Mouse (Mus musculus) hindbrain, embryonic 13.5 days (tissue): ENCODE results near the gene Gm21663. TPM values are rescaled to one million over a fixed set of nuclear protein-coding genes. Genes with fewer than 3 reads are reported as not detected.
"Not testable (repeated sequence)": the region's sequence is repeated elsewhere in the genome, so short reads cannot be mapped to it uniquely, and the experiment has no call there.

ENCODE experiments used
- ATAC-seq: fragments of 200-750 bp; cut with Nextera tagmentation; 2 replicates; pipeline ENCODE4 v1.8.0; 2017; ENCODE audit warnings: moderate TSS enrichment; ENCODE audit not compliant: low FRiP score
- H3K27ac ChIP-seq: fragments of 300-500 bp; sonication (generic); 2 replicates; pipeline ENCODE4 v1.5.1; 2015; ENCODE audit warnings: inconsistent platforms, mild to moderate bottlenecking, moderate library complexity
- H3K27me3 ChIP-seq: fragments of 300-500 bp; sonication (generic); 2 replicates; pipeline ENCODE4 v1.6.1; 2015; ENCODE audit warnings: mild to moderate bottlenecking, inconsistent platforms
- H3K36me3 ChIP-seq: fragments of 300-500 bp; sonication (generic); 2 replicates; pipeline ENCODE4 v1.6.1; 2015; ENCODE audit warnings: mild to moderate bottlenecking, inconsistent platforms
- H3K4me1 ChIP-seq: fragments of 300-500 bp; sonication (generic); replicated peaks from 2 replicates; pipeline ENCODE4 v1.6.1; 2015; ENCODE audit warnings: inconsistent platforms
- H3K4me2 ChIP-seq: fragments of 300-500 bp; sonication (generic); 2 replicates; pipeline ENCODE4 v1.6.1; 2015; ENCODE audit warnings: inconsistent platforms, mild to moderate bottlenecking, moderate library complexity
- H3K4me3 ChIP-seq: fragments of 300-500 bp; sonication (generic); 2 replicates; pipeline ENCODE4 v1.5.1; 2015; ENCODE audit warnings: mild to moderate bottlenecking, inconsistent platforms
- H3K9ac ChIP-seq: fragments of 300-500 bp; sonication (generic); 2 replicates; pipeline ENCODE4 v1.6.1; 2015; ENCODE audit warnings: mild to moderate bottlenecking, inconsistent platforms
- H3K9me3 ChIP-seq: fragments of 300-500 bp; sonication (generic); 2 replicates; pipeline ENCODE4 v1.6.1; 2016; ENCODE audit warnings: inconsistent platforms
- WGBS: fragments of 180-500 bp; shearing (Covaris S2); methylation state at CpG from one replicate; pipeline ENCODE4 v1.1.7; 2015; 5-methylcytosine and 5-hydroxymethylcytosine counted together
- polyA plus RNA-seq: library from polyadenylated mRNA; unstranded; fragments of >200 nt; fragmentation: Nextera tagmentation; extraction: Ambion mirVana; gene quantifications from 2 replicates; pipeline ENCODE4 v1.2.1, GENCODE M21; 2015

Gene Gm21663
- 0.17 TPM in 1 of 2 replicates, not detected in the other for polyA plus RNA-seq

DNA sequence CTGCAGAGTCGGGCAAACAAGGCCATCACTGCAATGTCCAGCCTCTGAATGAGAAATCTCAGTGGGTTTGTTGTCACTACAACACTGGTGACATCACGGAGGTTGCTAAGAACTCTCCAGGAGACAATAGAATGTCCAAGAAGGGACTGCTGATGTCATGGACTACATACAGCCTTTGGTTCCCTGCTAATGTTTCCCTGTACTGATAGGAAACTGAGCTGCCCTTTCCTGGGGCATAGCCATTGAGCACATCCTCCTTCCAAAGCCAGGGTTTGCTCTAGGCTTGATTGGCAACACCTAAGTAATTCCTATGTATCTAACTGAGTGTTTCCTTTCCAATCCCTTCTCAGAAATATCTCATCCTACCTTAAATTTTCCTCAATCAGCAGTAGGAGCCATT lies at the start of gene Gm21663:
TSS of gene Gm21663 (minus strand) at position 101 of the 400 bp plus-strand sequence.
- not testable (repeated sequence) for H3K36me3 ChIP-seq, H3K9ac ChIP-seq, H3K9me3 ChIP-seq, H3K27me3 ChIP-seq, H3K27ac ChIP-seq, ATAC-seq, H3K4me2 ChIP-seq, H3K4me3 ChIP-seq, H3K4me1 ChIP-seq
- WGBS: 70% methylated on average over 2 of the region's 2 CpGs

DNA sequence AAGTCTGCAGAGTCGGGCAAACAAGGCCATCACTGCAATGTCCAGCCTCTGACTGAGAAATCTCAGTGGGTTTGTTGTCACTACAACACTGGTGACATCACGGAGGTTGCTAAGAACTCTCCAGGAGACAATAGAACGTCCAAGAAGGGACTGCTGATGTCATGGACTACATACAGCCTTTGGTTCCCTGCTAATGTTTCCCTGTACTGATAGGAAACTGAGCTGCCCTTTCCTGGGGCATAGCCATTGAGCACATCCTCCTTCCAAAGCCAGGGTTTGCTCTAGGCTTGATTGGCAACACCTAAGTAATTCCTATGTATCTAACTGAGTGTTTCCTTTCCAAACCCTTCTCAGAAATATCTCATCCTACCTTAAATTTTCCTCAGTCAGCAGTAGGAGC lies 46.4 kb upstream of the Gm21663 start, which contains the start of gene Gm21698:
TSS of gene Gm21698 (minus strand) at position 101 of the 400 bp plus-strand sequence.
- no CpG with 5 or more reads among the region's 3 CpGs for WGBS

DNA sequence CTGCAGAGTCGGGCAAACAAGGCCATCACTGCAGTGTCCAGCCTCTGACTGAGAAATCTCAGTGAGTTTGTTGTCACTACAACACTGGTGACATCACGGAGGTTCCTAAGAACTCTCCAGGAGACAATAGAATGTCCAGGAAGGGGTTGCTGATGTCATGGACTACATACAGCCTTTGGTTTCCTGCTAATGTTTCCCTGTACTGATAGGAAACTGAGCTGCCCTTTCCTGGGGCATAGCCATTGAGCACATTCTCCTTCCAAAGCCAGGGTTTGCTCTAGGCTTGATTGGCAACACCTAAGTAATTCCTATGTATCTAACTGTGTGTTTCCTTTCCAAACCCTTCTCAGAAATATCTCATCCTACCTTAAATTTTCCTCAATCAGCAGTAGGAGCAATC lies 30.4 kb upstream of the Gm21663 start, which contains the start of gene Gm21680:
TSS of gene Gm21680 (minus strand) at position 101 of the 400 bp plus-strand sequence.
- H3K27ac ChIP-seq, ATAC-seq: not testable (repeated sequence)
- WGBS: no CpG with 5 or more reads among the region's 2 CpGs

More for the DNA sequence above, 46.4 kb upstream of the Gm21663 start, which contains the start of gene Gm21698:
- H3K4me2 ChIP-seq, H3K9me3 ChIP-seq, ATAC-seq, H3K4me3 ChIP-seq, H3K27ac ChIP-seq, H3K36me3 ChIP-seq, H3K27me3 ChIP-seq, H3K9ac ChIP-seq, H3K4me1 ChIP-seq: not testable (repeated sequence)

DNA sequence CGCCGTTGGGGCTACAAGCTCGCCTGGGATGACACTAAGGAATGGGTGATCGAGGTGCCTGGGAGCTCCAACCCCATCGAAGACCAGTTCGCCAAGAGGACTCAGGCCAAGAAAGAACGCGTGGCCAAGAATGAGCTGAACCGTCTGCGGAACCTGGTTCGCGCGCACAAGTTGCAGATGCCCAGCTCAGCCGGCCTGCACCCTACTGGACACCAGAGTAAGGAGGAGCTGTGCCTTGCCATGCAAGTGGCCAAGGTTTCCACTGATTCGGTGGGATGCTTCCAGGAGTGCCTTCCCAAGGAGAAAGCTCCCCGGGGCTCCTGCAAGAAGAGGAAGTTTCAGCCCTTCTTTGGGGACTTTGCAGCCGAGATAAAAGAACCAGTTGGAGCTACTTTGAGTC lies 14.9 kb upstream of the Gm21663 start:
- not testable (repeated sequence) for H3K27ac ChIP-seq, H3K36me3 ChIP-seq, H3K9ac ChIP-seq, ATAC-seq, H3K27me3 ChIP-seq, H3K9me3 ChIP-seq, H3K4me1 ChIP-seq
- Histone ChIP-seq H3K4me2 (peak overlapping the region; percentile 45), H3K4me3 (peak overlapping the region; percentile 22; the same call in 1 of the 2 replicates)
- WGBS: 67% methylated on average over 17 of the region's 17 CpGs

More for the DNA sequence above, 30.4 kb upstream of the Gm21663 start, which contains the start of gene Gm21680:
- H3K4me2 ChIP-seq, H3K9ac ChIP-seq, H3K9me3 ChIP-seq, H3K4me1 ChIP-seq, H3K36me3 ChIP-seq, H3K4me3 ChIP-seq, H3K27me3 ChIP-seq: not testable (repeated sequence)

DNA sequence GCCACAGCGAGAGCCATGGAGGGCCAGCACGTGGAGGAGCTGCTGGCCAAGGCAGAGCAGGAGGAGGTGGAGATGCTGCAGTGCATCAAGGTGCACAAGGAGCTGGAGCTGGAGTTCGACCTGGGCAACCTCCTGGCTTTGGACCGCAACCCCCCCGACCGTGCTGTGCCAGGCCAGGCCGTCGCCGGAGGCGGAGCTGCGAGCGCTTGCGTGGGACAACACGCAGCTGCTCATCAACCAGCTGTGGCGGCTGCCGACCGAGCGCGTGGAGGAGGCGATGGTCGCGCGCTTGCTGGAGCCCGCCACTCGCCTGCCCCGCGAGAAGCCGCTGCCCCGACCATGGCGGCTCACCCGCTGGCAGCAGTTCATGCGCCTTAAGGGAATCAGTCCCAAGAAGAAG lies 14.4 kb upstream of the Gm21663 start:
- 34% methylated on average over 32 of the region's 32 CpGs for WGBS
- Histone ChIP-seq H3K4me2 (peak overlapping the region; percentile 45), H3K4me3 (peak overlapping the region; percentile 22)
- not testable (repeated sequence) for H3K36me3 ChIP-seq, H3K9me3 ChIP-seq, H3K27ac ChIP-seq, H3K27me3 ChIP-seq, H3K4me1 ChIP-seq, H3K9ac ChIP-seq
- ATAC-seq: peak; percentile 76

DNA sequence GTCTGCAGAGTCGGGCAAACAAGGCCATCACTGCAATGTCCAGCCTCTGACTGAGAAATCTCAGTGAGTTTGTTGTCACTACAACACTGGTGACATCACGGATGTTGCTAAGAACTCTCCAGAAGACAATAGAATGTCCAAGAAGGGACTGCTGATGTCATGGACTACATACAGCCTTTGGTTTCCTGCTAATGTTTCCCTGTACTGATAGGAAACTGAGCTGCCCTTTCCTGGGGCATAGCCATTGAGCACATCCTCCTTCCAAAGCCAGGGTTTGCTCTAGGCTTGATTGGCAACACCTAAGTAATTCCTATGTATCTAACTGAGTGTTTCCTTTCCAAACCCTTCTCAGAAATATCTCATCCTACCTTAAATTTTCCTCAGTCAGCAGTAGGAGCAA lies 12.1 kb upstream of the Gm21663 start, which contains the start of gene Gm21671:
TSS of gene Gm21671 (minus strand) at position 101 of the 400 bp plus-strand sequence.
- H3K4me3 ChIP-seq, H3K27me3 ChIP-seq, H3K27ac ChIP-seq, H3K4me1 ChIP-seq, H3K9me3 ChIP-seq, H3K4me2 ChIP-seq, ATAC-seq, H3K36me3 ChIP-seq, H3K9ac ChIP-seq: not testable (repeated sequence)
- 75% methylated on average over 2 of the region's 2 CpGs for WGBS

DNA sequence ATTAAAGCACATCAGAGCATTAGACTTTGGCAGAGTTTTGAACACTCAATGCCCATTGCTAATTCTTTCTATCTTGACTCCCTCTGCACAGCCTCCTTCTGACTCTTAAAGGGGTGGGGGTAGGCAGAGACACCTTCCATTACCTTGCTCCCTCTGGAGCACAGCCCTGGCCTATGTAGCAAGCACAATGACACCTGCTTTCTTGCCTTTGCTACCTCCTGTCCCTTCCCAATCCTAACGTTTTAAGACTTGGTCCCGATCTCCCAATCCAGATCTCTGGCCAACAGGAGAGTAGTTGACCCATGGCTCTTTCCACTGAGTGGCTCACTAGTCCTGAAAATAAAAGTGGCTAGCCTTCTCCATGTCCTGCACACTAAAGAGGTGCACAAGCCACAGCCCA lies 3.2 kb upstream of the Gm21663 start:
- not testable (repeated sequence) for H3K36me3 ChIP-seq, H3K9me3 ChIP-seq, H3K4me2 ChIP-seq, ATAC-seq, H3K27ac ChIP-seq, H3K9ac ChIP-seq, H3K4me1 ChIP-seq, H3K4me3 ChIP-seq, H3K27me3 ChIP-seq
- WGBS: 83% methylated on average over 2 of the region's 2 CpGs

DNA sequence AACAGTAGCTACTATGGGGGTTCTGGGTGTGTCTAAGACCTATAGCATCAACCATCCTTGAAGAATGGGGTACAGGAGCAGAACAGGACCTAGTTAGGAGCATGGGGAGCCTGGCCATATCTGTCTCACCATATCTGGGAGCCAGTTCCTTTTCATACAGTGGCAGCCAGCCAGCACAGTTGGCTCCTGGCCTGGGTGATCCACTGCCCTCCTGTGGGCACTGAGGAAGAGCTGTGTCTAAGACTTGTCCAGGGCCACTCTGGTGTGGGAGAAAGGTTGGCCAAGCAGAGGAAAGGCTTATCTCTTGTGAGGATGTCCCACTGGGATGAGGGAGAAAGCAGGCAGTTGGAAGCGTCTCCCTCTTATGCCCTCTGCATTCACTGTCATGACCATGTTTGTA lies 50.9 kb downstream of the Gm21663 start:
- H3K9me3 ChIP-seq: no peaks in the 10 kb centered on the region
- H3K27ac ChIP-seq: no peak overlapping the region
- no peak overlapping the region for H3K9ac ChIP-seq
- no peak overlapping the region for H3K4me3 ChIP-seq
- no peaks in the 10 kb centered on the region for H3K36me3 ChIP-seq
- H3K4me1 ChIP-seq: peaks cover 10% of the 10 kb centered on the region
- 90% methylated on average over 1 of the region's 1 CpGs for WGBS
- H3K4me2 ChIP-seq: no peak overlapping the region
- ATAC-seq: no peak
- no peaks in the 10 kb centered on the region for H3K27me3 ChIP-seq

DNA sequence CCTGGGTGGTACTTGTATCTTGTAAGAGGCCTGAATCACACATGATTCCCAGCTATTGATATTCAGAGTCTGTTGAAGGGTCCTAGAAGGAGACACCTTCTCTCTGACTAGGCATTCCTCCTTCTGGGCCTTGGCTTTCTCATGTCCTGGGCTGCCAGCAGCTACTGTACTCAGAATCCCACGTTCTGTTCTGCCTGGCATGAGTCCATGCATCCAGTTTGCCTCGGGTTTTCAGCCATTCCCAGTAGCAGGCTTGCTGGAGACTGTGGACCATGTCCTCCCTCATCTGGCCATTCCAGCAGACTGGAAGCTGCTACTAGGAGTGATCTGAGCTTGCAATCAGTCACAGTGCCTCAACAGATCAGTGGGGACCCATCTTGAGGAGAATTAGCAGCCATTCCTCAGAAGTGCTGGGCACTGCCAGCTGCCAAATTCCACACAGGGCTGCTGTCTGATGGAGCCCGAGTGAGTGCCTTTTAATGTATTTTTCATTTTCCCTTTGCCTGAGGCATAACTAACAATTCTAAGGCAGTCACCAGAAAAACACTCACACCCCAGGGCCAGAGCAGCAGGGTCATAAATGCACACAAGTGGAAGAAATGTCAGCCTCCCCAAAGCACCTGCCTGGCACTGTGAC lies 52.3 kb downstream of the Gm21663 start:
- ATAC-seq: no peak
- Histone ChIP-seq H3K27ac (no peak overlapping the region), H3K36me3 (no peaks in the 10 kb centered on the region), H3K9ac (no peak overlapping the region), H3K4me3 (no peak overlapping the region), H3K9me3 (peaks cover 10% of the 10 kb centered on the region), H3K4me2 (no peak overlapping the region), H3K27me3 (no peaks in the 10 kb centered on the region), H3K4me1 (peaks cover 10% of the 10 kb centered on the region)
- 47% methylated on average over 3 of the region's 3 CpGs for WGBS

DNA sequence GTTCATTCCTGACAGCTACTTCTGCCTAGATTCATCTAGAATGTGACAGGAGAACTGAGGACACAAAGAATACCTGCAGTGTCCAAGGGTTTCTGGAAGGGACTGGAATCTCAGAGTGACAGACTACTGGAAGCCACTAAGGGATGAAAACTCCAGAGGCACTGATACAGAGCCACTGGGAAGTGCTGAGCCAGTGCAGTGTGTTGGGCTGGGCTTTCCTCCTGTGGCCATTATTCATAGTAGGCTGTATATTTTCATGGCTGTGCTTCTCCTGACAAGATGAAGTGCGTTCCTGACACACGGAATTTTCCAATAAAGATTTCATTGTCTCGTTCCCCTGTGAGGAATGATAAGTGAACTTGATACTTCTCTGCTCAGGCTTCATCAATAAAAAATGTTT lies 55.5 kb downstream of the Gm21663 start:
- whole genome bisulfite sequencing: 72% methylated on average over 3 of the region's 3 CpGs

More for the DNA sequence above, 55.5 kb downstream of the Gm21663 start:
- no peak overlapping the region for H3K9ac ChIP-seq
- H3K27ac ChIP-seq: no peak overlapping the region
- peaks cover 10% of the 10 kb centered on the region for H3K4me1 ChIP-seq
- H3K27me3 ChIP-seq: no peaks in the 10 kb centered on the region
- no peak overlapping the region for H3K4me2 ChIP-seq
- H3K9me3 ChIP-seq: peaks cover 13% of the 10 kb centered on the region
- H3K4me3 ChIP-seq: no peak overlapping the region
- no peak for ATAC-seq
- H3K36me3 ChIP-seq: no peaks in the 10 kb centered on the region

Other genes with a start within 250 kb of the Gm21663 start
- 3.5 and 5.0 TPM in 2 replicates for gene Xrcc2, start 236.6 kb downstream of the Gm21663 start, polyA plus RNA-seq
- gene Actr3b, start 182.4 kb downstream of the Gm21663 start, polyA plus RNA-seq: 19.9 and 21.0 TPM in 2 replicates
- gene Gm21671, start 12.0 kb upstream of the Gm21663 start, polyA plus RNA-seq: 0.12 TPM in 2 replicates
- 0.16 TPM in 1 of 2 replicates, not detected in the other for gene Gm21680, start 30.3 kb upstream of the Gm21663 start, polyA plus RNA-seq
- gene Gm21698, start 46.3 kb upstream of the Gm21663 start, polyA plus RNA-seq: 0.12 and 0.13 TPM in 2 replicates
- gene Gm1979, start 62.4 kb upstream of the Gm21663 start, polyA plus RNA-seq: 0.13 and 0.18 TPM in 2 replicates
- not detected in 2 replicates for gene Gm5862, start 80.5 kb upstream of the Gm21663 start, polyA plus RNA-seq
- 0.16 and 0.23 TPM in 2 replicates for gene Speer4a, start 97.2 kb upstream of the Gm21663 start, polyA plus RNA-seq
- gene Gm7347, start 116.2 kb upstream of the Gm21663 start, polyA plus RNA-seq: 0.13 TPM in 2 replicates
- gene Gm10471, start 146.9 kb upstream of the Gm21663 start, polyA plus RNA-seq: 0.06 and 0.10 TPM in 2 replicates
- not detected in 2 replicates for gene 5031410I06Rik, start 163.0 kb upstream of the Gm21663 start, polyA plus RNA-seq
- 0.09 TPM in 1 of 2 replicates, not detected in the other for gene Gm10220, start 179.0 kb upstream of the Gm21663 start, polyA plus RNA-seq